ENCODE assay signal across 15 mouse cellular contexts in the genomic region with DNA sequence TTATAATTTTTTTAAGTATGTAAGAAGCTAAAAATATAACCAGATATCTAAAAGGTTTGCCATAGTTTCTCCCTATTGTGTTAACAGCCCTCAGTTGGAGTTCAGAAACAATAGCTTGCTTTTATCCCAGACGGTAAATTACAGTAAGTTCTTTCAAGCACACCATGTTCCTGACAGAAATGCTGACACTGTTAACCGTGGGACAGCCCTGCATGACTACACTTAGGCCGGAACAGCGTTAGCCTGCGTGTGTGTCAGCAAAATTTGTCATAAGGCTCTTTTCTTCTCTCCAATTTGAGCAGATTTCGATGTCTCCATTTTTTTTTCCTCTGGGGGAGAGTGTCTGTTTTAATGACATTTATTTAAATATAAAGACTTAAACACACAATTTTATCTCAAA.
"Had no signal": no experiment of that assay in that cellular context is flagged by ENCODE, and none has a peak within 500 bp of the region (broad histone marks: within the 10 kb centered on the region; RNA-seq: fewer than 3 reads in every experiment).

No protein-coding gene starts in this region.

- H3K9me3 ChIP-seq: intestine, embryonic 15.5 days; limb, embryonic 15.5 days; liver, embryonic 13.5 days; megakaryocyte, embryonic 14.5 days; midbrain, embryonic 15.5 days; neural tube, embryonic 12.5 days; stomach, embryonic 15.5 days had no signal

- H3K27ac ChIP-seq: intestine, embryonic 15.5 days; limb, embryonic 15.5 days; liver, embryonic 13.5 days; midbrain, embryonic 15.5 days; neural tube, embryonic 12.5 days; stomach, embryonic 15.5 days had no signal

- H3K4me1 ChIP-seq: intestine, embryonic 15.5 days; limb, embryonic 15.5 days; liver, embryonic 13.5 days; midbrain, embryonic 15.5 days; neural tube, embryonic 12.5 days; stomach, embryonic 15.5 days had no signal

- H3K4me3 ChIP-seq: intestine, embryonic 15.5 days; limb, embryonic 15.5 days; liver, embryonic 13.5 days; megakaryocyte, embryonic 14.5 days; midbrain, embryonic 15.5 days; neural tube, embryonic 12.5 days; stomach, embryonic 15.5 days had no signal

- H3K4me2 ChIP-seq: intestine, embryonic 15.5 days; limb, embryonic 15.5 days; liver, embryonic 13.5 days; midbrain, embryonic 11.5 days; midbrain, embryonic 15.5 days; neural tube, embryonic 12.5 days; stomach, embryonic 15.5 days had no signal

- H3K36me3 ChIP-seq: intestine, embryonic 15.5 days; limb, embryonic 15.5 days; liver, embryonic 13.5 days; midbrain, embryonic 15.5 days; neural tube, embryonic 12.5 days; stomach, embryonic 15.5 days had no signal

- DNase-seq: kidney, postnatal 10 days; layer of hippocampus, adult 9-11 months; layer of hippocampus, postnatal 36 days; liver, embryonic 13.5 days; lung, adult 18-20 months; lung, postnatal 4 days; thymus, postnatal 4 days had no signal

- ATAC-seq: intestine, embryonic 15.5 days; lung, postnatal 0 days; midbrain, embryonic 15.5 days had no signal

- H3K9ac ChIP-seq: intestine, embryonic 15.5 days; limb, embryonic 15.5 days; liver, embryonic 13.5 days; midbrain, embryonic 15.5 days; neural tube, embryonic 12.5 days; stomach, embryonic 15.5 days had no signal

- H3K27me3 ChIP-seq: intestine, embryonic 15.5 days; limb, embryonic 15.5 days; liver, embryonic 13.5 days; megakaryocyte, embryonic 14.5 days; midbrain, embryonic 15.5 days; neural tube, embryonic 12.5 days; stomach, embryonic 15.5 days had no signal
